Mouse (Mus musculus) cortical plate, adult 2 months (tissue): ENCODE measurements around the gene Fgf16.

Experiments used
- CTCF ChIP-seq: fragments of 200-500 bp; IDR thresholded peaks from 2 replicates; pipeline ENCODE4 v1.5.1; 2011; ENCODE audit warnings: mild to moderate bottlenecking, control low read depth, low read length; ENCODE audit not compliant: insufficient read depth; ENCODE audit errors: extremely low read depth
- POLR2A ChIP-seq: fragments of 200-500 bp; IDR thresholded peaks from 2 replicates; pipeline ENCODE4 v1.6.1; 2011; ENCODE audit warnings: mild to moderate bottlenecking, low read length, control low read depth; ENCODE audit not compliant: insufficient read depth; ENCODE audit errors: extremely low read depth

GRCm38 (mm10) chrX:105714740-105715139 is 49.3 kb upstream of the Fgf16 start:
- TF ChIP-seq CTCF (no peak), POLR2A (no peak)
